Mouse (Mus musculus) ovary, adult 10 weeks (tissue): Measurements from ENCODE around the gene Krt82. TPM values are rescaled to one million over a fixed set of nuclear protein-coding genes. Genes with fewer than 3 reads are reported as not detected.

ENCODE experiments used
- polyA plus RNA-seq: library from polyadenylated mRNA; stranded (reverse); fragments of 350-450 nt; fragmentation: Illumina TruSeq; extraction: RNeasy Lipid Tissue Mini Kit (QIAGEN cat#74804); gene quantifications from one replicate; pipeline ENCODE4 v1.2.3, GENCODE M21; 2014

Krt82 gene
- polyA plus RNA-seq: not detected

DNA sequence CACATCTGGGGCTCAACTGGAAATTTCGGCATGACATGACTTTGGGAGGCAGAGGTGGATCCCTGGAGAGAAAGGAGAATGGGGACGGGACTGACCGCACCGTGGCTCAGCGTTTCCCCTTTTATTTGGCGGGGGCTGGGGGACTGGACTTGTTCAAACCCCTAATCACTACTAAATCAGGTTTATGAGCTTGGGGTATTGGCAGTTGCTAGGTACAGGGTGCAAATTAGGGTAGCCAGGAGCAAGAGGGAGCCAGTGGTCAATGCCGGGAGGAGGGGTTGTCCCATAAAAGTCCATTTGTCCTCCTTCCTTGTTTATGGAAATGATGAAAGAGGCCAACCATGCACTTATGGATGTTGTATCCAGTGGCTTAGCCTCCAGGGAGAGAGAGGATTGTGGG lies at the start of gene Krt82:
Krt82 (minus strand) TSS at position 101 of the 400 bp plus-strand sequence.

DNA sequence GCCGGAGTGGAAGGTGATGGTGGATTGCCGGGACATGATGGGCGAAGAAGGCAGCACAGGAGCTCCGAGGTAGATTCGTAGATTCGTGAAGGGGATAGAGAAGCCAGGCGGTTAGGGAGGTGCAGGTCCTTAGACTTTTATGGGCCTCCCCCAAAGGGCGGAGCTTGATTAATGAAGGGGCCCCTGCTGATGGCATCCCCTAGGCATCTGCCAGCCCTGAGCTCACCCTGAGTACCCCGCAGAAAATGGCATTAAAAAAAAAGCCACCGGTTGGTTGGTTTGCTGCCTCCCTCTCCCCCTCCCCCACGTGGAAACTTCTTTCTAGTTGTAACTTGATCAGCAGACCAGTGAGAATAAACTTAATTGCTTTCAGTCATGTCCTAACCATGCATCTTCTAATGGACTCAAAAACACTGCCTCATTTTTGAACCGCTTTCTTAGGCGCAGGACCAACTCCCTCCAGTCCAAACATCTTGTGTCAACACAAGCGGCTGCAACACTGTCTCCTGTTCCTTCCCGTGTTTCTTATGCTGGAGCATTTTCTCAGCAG lies 23.4 kb upstream of the Krt82 start, which contains the start of gene Krt75:
Krt75 (minus strand) TSS at position 109 of the 550 bp plus-strand sequence.

GRCm38 (mm10) chr15:101562850-101563249 lies 12.4 kb upstream of the Krt82 start, which contains the start of gene Krt90:
Gene Krt90, minus strand, starts transcription at chr15:101562950.

DNA sequence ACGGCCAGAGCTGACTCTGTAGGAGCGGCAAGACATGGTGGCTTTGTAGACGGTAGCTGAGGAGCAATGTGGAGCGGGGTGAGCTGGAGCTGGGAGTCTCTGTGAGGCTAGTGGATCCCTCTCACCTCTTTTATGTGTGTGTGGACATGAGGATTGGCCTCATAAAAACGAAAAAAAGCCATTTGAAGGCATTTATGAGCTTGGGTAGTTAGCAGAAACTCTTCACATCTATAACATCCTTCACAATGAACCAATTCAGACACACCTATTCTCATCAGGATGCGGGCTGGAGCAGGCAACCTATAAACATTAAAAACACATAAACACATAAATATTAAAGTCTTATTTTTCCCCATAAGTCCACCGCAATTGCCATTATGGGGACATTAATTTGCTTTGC lies 17.7 kb downstream of the Krt82 start, which contains the start of gene Krt84:
Krt84 (minus strand) TSS at position 101 of the 400 bp plus-strand sequence.

DNA sequence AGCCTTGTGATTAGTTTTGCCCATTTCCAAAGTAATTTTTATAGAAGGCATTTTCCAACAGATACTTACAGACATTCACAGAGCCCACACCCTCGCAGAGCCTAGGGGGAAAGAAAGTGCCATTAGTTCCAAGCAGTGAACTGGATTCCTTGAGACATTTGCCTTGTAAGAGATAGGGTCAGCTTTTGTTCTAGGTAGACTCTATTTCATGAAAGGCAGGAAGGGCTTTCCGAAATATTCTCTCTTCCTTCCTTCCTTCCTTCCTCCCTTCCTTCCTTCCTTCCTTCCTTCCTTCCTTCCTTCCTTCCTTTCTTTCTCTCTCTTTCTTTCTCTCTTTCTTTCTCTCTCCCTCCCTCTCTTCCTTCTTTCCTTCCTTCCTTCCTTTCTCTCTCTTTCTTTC lies 33.3 kb downstream of the Krt82 start, which contains the start of gene Gm49425:
Gm49425 (minus strand) TSS at position 101 of the 400 bp plus-strand sequence.

GRCm38 (mm10) chr15:101491431-101491830 lies 59.0 kb downstream of the Krt82 start, which contains the start of gene Krt83:
Gene Krt83, minus strand, starts transcription at chr15:101491512.

Other genes with a start within 250 kb of the Krt82 start
- 0.31 TPM for gene Krt80, start 180.5 kb downstream of the Krt82 start, polyA plus RNA-seq
- gene Krt7, start 139.6 kb downstream of the Krt82 start, polyA plus RNA-seq: 1.5 TPM
- not detected for gene Krt87, start 111.9 kb downstream of the Krt82 start, polyA plus RNA-seq
- not detected for gene Krt88, start 102.9 kb downstream of the Krt82 start, polyA plus RNA-seq
- gene Krt81, start 86.9 kb downstream of the Krt82 start, polyA plus RNA-seq: not detected
- not detected for gene Krt86, start 77.2 kb downstream of the Krt82 start, polyA plus RNA-seq
- gene Krt83, start 59.2 kb downstream of the Krt82 start, polyA plus RNA-seq: not detected
- gene Gm49425, start 33.4 kb downstream of the Krt82 start, polyA plus RNA-seq: not detected
- gene Krt84, start 17.8 kb downstream of the Krt82 start, polyA plus RNA-seq: 1.2 TPM
- not detected for gene Krt90, start 12.3 kb upstream of the Krt82 start, polyA plus RNA-seq
- not detected for gene Krt75, start 23.2 kb upstream of the Krt82 start, polyA plus RNA-seq
- gene Gm5414, start 77.5 kb upstream of the Krt82 start, polyA plus RNA-seq: not detected
- gene Gm5478, start 96.7 kb upstream of the Krt82 start, polyA plus RNA-seq: not detected
- not detected for gene Krt6b, start 129.6 kb upstream of the Krt82 start, polyA plus RNA-seq
- not detected for gene Krt6a, start 143.6 kb upstream of the Krt82 start, polyA plus RNA-seq
- gene Krt5, start 162.2 kb upstream of the Krt82 start, polyA plus RNA-seq: not detected
- gene Krt71, start 192.4 kb upstream of the Krt82 start, polyA plus RNA-seq: not detected
- not detected for gene Krt72, start 235.8 kb upstream of the Krt82 start, polyA plus RNA-seq